Mouse (Mus musculus) liver, adult (tissue): ENCODE results near the gene Krtap4-16.
"Not testable (repeated sequence)": the region's sequence is repeated elsewhere in the genome, so short reads cannot be mapped to it uniquely, and the experiment has no call there.

Experiments used
- GATA4 ChIP-seq: IDR thresholded peaks from 2 replicates; pipeline ENCODE4 v1.6.1; 2014; ENCODE audit warnings: mild to moderate bottlenecking, low read length; ENCODE audit not compliant: insufficient replicate concordance

Gene Krtap4-16

GRCm38 (mm10) chr11:99851508-99851907 lies at the start of gene Krtap4-16:
Gene Krtap4-16 (minus strand): TSS chr11:99851608.
- TF ChIP-seq GATA4, result no peak

DNA sequence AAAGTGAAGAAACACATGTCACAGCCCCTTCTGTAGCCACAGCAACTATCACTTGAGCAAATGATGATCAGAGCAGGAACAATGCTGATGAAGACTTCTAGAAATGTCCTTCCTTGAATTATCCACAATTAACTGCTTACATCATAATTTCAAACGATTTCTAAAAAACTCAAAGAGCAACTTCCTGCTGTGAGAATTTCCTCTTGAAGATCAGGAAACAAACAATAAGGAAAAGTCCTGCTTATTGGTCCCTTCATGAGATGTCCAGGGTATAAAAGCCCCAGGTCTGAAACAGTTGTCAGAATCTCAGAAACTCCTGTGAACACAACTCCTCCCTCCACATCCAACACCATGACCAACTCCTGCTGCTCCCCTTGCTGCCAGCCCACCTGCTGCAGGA lies 27.5 kb upstream of the Krtap4-16 start, which contains the start of gene Gm11567:
Gene Gm11567 (plus strand): TSS at position 301 of the 400 bp plus-strand sequence.
- not testable (repeated sequence) for TF ChIP-seq GATA4

DNA sequence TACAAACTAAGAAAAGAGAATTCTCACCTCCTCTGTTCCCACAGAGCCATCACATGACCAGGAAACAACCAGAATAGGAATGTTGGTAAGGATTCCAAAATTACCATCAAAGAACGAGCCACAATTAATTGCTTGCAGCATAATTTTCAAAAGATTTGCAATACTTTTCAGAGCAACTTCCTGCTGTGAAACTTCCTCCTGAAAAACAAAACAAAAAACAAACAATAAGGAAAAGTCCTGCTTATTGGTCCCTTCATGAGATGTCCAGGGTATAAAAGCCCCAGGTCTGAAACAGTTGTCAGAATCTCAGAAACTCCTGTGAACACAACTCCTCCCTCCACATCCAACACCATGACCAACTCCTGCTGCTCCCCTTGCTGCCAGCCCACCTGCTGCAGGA lies 21.7 kb upstream of the Krtap4-16 start, which contains the start of gene Krtap9-1:
Gene Krtap9-1 (plus strand): TSS at position 301 of the 400 bp plus-strand sequence.
- TF ChIP-seq GATA4, result not testable (repeated sequence)

GRCm38 (mm10) chr11:99864176-99864575 lies 12.8 kb upstream of the Krtap4-16 start, which contains the start of gene Gm11559:
Gene Gm11559 (plus strand): TSS chr11:99864476.
- TF ChIP-seq GATA4, result not testable (repeated sequence)

DNA sequence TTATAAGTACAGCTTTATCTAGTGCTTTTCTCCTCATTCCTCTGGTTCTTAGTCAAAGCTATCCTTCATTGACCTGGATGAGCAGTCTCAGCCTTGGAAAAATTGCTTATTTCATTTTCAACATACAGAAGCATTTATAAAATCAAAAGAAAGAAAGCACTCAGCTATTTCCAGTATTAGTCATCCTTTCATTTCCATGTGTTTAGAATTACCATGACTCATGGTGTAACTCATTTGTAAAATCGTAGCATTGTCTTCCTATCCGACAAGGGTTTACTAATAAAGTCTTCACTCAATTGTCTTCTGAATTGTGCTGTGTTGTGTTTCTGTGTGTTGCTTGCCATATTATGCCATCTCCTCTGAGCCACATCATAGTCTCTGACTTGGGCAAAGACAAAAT lies 7.4 kb upstream of the Krtap4-16 start:
- no peak for TF ChIP-seq GATA4

GRCm38 (mm10) chr11:99857617-99858016 lies 6.2 kb upstream of the Krtap4-16 start, which contains the start of gene Gm11568:
Gene Gm11568 (plus strand): TSS chr11:99857917.
- TF ChIP-seq GATA4, result no peak

DNA sequence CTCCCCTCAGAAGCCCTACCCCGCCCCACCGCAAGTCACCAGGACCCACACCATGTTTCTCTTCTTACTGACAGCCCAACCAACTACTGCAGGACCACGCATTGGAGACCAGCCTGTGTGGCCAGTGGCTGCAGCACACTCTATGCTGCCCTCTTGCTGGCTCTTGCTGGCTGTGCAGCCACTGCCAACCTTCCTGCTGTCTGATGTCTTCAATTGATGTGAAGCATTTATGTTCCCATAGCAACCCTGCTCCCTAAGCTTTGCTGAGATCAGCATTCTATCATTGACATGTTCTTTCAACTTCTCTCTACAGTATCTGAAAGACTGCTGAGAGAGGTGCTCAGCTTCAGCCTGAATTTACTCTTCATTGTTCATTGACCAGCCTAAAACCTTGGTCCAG lies 2.7 kb upstream of the Krtap4-16 start:
- no peak for TF ChIP-seq GATA4

GRCm38 (mm10) chr11:99846746-99847145 lies 4.7 kb downstream of the Krtap4-16 start:
- no peak for TF ChIP-seq GATA4

DNA sequence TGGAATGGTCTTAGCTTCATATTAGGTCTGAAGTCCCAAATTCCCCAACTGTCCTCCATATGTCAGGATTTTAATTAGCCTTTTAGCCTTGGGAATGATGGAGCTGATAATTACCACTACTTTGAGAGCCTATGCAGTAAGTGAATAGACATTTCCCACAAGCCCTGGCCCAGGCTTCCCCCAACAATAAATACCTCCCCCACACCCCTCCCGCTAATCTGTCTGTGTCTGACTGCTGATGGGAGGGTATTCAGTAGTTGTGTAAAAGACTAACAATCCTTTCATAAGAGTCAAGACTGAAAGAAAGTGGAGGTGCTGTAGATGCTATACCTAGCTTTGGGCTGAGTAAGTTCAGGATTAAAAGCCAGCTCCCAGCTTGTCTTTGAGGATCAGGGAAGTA lies 9.2 kb downstream of the Krtap4-16 start:
- TF ChIP-seq GATA4, result no peak

DNA sequence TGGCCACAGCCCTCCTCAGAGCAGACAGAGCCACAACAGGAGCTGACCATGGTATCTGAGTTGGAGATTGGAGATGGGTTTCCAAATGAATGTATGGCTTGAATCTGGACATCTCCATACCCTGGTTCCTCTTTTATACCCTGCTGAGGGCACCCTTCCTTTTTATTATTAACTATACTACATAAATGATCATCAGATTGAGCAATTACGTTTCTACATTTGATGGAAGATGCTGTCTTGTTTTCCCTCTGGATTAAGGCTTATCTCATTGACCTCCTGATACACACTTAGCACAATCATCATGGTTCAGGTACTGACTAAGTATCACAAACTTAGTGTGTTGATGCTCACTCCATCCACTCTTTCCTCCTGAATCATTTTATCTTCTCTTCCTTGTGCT lies 13.4 kb downstream of the Krtap4-16 start, which contains the start of gene 2300003K06Rik:
Gene 2300003K06Rik (minus strand): TSS at position 101 of the 400 bp plus-strand sequence.
- no peak for TF ChIP-seq GATA4

DNA sequence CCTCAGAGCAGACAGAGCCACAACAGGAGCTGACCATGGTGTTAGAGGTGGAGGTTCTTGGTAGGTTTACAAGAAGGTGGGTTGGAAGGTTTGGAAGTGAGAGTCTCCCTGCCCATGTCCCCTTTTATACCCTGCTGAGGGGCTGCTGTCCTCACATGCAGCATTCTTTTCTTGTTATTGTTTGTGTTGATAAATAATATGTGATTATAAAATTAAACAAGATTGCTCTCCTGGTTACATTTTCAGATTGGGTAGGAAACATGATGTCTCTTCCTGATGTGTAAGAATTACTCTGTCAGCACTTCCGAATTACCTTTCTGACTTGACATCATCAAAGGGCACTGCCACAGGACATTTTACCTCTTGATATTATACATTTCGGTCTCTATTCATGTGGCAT lies 35.8 kb downstream of the Krtap4-16 start, which contains the start of gene Gm11564:
Gene Gm11564 (minus strand): TSS at position 101 of the 400 bp plus-strand sequence.
- TF ChIP-seq GATA4, result not testable (repeated sequence)

DNA sequence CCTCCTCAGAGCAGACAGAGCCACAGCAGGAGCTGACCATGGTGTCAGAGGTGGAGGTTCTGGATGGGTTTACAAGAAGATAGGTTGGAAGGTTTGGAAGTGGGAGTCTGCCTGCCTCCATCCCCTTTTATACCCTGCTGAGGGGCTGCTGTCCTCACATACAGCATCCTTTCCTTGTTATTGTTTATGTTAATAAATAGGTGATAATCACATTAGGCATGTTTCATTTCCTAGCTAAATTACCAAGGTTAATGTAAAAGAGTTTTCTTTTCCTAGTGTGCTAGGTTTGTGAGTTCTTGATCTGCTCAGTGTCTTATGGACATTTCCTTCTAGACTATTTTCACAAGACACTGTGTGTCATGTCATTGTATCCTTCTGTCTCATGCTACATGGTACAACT lies 41.6 kb downstream of the Krtap4-16 start, which contains the start of gene Krtap4-13:
Gene Krtap4-13 (minus strand): TSS at position 101 of the 400 bp plus-strand sequence.
- not testable (repeated sequence) for TF ChIP-seq GATA4

GRCm38 (mm10) chr11:99804346-99804745 lies 47.1 kb downstream of the Krtap4-16 start, which contains the start of gene Gm11554:
Gene Gm11554 (minus strand): TSS chr11:99804446.
- not testable (repeated sequence) for TF ChIP-seq GATA4
